Mouse (Mus musculus) heart, adult 2 months (tissue): Measurements from ENCODE around the gene Cdkn2aipnl.
A peak's percentile ranks its signal among the peaks of the same experiment; 100 is the strongest.

Source experiments
- CTCF ChIP-seq: fragments of 200-600 bp; IDR thresholded peaks from 2 replicates; pipeline ENCODE4 v1.8.1; 2022; ENCODE audit warnings: antibody characterized with exemption, mild to moderate bottlenecking, moderate library complexity
- EP300 ChIP-seq: fragments of 200-500 bp; IDR thresholded peaks from 2 replicates; pipeline ENCODE4 v1.6.1; 2011; ENCODE audit warnings: low read depth, low read length, control low read depth; ENCODE audit not compliant: insufficient read depth

DNA sequence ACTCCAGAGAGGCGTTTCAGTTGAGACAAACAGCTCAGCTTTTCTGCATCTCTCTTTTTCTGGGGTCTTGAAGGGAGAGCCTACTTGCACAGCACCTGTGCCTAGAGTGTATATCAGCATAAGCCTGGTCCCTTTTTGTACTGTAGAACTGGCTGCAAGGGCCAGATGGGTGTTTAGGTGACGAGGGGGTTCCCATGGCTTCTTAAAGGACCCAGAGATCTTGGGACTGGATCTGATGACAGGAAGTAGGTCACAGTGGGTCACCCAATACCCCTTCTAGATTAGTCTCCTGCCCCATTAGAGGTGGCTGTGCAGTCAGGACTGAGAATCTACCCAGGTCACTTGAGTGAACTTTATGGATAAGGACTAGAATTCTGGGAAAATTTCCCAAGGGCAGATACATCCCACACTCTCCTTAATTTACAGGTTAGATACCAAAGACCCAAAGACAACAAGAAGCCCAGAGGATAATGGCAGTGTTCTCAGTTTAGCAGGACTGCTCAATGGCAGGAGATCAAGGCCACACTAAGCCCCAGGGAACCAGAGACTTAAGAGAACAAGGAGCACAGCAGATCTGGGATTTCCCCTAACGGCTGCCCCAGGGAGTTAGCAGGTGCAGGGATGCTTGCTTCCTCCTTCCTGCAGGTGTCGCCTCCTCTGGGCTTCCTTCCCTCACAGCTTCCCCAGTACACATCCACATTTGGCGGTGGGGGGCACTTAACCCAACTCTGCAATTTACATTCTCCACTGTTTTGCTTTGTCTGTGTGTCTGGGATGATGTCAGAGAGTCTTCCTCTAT, 31.6 kb upstream of the Cdkn2aipnl start:
- TF ChIP-seq CTCF (peak; percentile 21; the same call in 1 of the 2 replicates), EP300 (no peak)
